Mouse (Mus musculus): Measurements from ENCODE around the gene Ank. TPM values are rescaled to one million over a fixed set of nuclear protein-coding genes. Genes with fewer than 3 reads are reported as not detected.

Ank gene
- total RNA-seq, 1 experiment: 12.0 TPM

DNA sequence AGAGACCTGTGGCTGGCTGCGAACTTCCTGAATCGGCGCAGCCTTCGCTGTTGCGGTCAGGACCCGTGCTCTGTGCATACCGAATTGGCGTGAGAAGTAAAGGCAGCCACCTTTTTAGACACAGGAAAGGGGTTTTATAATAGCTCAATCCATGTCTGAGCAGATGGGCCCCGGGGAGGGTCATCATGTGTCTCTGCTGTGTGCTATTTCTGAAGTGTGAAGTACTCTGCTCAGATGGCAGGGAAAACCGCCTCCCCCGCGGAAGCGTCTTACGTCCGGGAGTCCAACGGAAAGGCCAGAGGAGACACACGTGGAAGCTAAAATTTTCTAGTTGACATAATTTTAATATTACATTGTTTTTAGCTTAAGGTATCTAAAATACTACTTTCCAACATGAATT lies 42.5 kb downstream of the Ank start:
- Histone ChIP-seq H3K27ac (ENCODE audit: insufficient read depth, low read depth, low read length, poor library complexity, severe bottlenecking) (no peak overlapping the region), H3K36me3 (ENCODE audit: control insufficient read depth, insufficient read depth, low read length, poor library complexity, severe bottlenecking) (no peaks in the 10 kb centered on the region), H3K4me1 (ENCODE audit: control insufficient read depth in 2 of 2, insufficient read depth in 2 of 2, low read length in 2 of 2, poor library complexity in 1 of 2) (no peaks in the 10 kb centered on the region), H3K4me3 (ENCODE audit: insufficient read depth in 1 of 2, low read depth in 1 of 2, low read length in 2 of 2, poor library complexity in 1 of 2, severe bottlenecking in 1 of 2) (no peak overlapping the region), H3K9me3 (ENCODE audit: control insufficient read depth, insufficient read depth, low read depth, low read length) (no peaks in the 10 kb centered on the region), H3K9ac (ENCODE audit: insufficient read depth, low read depth, low read length, poor library complexity, severe bottlenecking) (no peak overlapping the region)
- no peak for DNase-seq (ENCODE audit: low read depth, low spot score)
- TF ChIP-seq CHD2 (IDR thresholded peaks at IDR 0.05; ENCODE audit: low read depth, low read length) (no peak), ZNF384 (IDR thresholded peaks at IDR 0.05; ENCODE audit: low read depth, low read length) (no peak), MAFK (IDR thresholded peaks at IDR 0.05; ENCODE audit: insufficient read depth, low read depth, low read length) (no peak), ZC3H11A (IDR thresholded peaks at IDR 0.05; ENCODE audit: borderline replicate concordance, low read depth, low read length) (no peak), HCFC1 (IDR thresholded peaks at IDR 0.05; ENCODE audit: borderline replicate concordance, insufficient read depth, low read length) (no peak)
- in situ Hi-C loops (cut with MboI; ENCODE audit: low sequenced_read_pairs in 2 of 2, unreplicated experiment in 2 of 2): no loop called here

- H3K9ac ChIP-seq (ENCODE audit: insufficient read depth, low read depth, low read length, poor library complexity, severe bottlenecking): no peak overlapping the region
- H3K27ac ChIP-seq (ENCODE audit: insufficient read depth, low read depth, low read length, poor library complexity, severe bottlenecking): no peak overlapping the region
- H3K4me3 ChIP-seq (ENCODE audit: insufficient read depth in 1 of 2, low read depth in 1 of 2, low read length in 2 of 2, poor library complexity in 1 of 2, severe bottlenecking in 1 of 2): no peak overlapping the region
- H3K36me3 ChIP-seq (ENCODE audit: control insufficient read depth, insufficient read depth, low read length, poor library complexity, severe bottlenecking): no peaks in the 10 kb centered on the region
- no peaks in the 10 kb centered on the region for H3K9me3 ChIP-seq (ENCODE audit: control insufficient read depth, insufficient read depth, low read depth, low read length)
- H3K4me1 ChIP-seq (ENCODE audit: control insufficient read depth in 2 of 2, insufficient read depth in 2 of 2, low read length in 2 of 2, poor library complexity in 1 of 2): peaks cover 0 to 3% of the 10 kb centered on the region in 2 experiments; a peak in 1 of 4 replicates
- no peak for DNase-seq (ENCODE audit: low read depth, low spot score)
- in situ Hi-C loops (cut with MboI; ENCODE audit: low sequenced_read_pairs in 2 of 2, unreplicated experiment in 2 of 2): no loop called here
- no peak for TF ChIP-seq MAFK (IDR thresholded peaks at IDR 0.05; ENCODE audit: insufficient read depth, low read depth, low read length)
- TF ChIP-seq HCFC1 (IDR thresholded peaks at IDR 0.05; ENCODE audit: borderline replicate concordance, insufficient read depth, low read length): no peak
- TF ChIP-seq ZC3H11A (IDR thresholded peaks at IDR 0.05; ENCODE audit: borderline replicate concordance, low read depth, low read length): no peak
- TF ChIP-seq ZNF384 (IDR thresholded peaks at IDR 0.05; ENCODE audit: low read depth, low read length): no peak
- TF ChIP-seq CHD2 (IDR thresholded peaks at IDR 0.05; ENCODE audit: low read depth, low read length): no peak
Observed at GRCm38 (mm10) chr15:27516927-27517326, 50.5 kb downstream of the Ank start.

- no peak for TF ChIP-seq MAFK (IDR thresholded peaks at IDR 0.05; ENCODE audit: insufficient read depth, low read depth, low read length)
- no peak for TF ChIP-seq CHD2 (IDR thresholded peaks at IDR 0.05; ENCODE audit: low read depth, low read length)
- TF ChIP-seq ZC3H11A (IDR thresholded peaks at IDR 0.05; ENCODE audit: borderline replicate concordance, low read depth, low read length): no peak
- TF ChIP-seq ZNF384 (IDR thresholded peaks at IDR 0.05; ENCODE audit: low read depth, low read length): no peak
- no peak for TF ChIP-seq HCFC1 (IDR thresholded peaks at IDR 0.05; ENCODE audit: borderline replicate concordance, insufficient read depth, low read length)
- Histone ChIP-seq H3K36me3 (ENCODE audit: control insufficient read depth, insufficient read depth, low read length, poor library complexity, severe bottlenecking) (no peaks in the 10 kb centered on the region), H3K9ac (ENCODE audit: insufficient read depth, low read depth, low read length, poor library complexity, severe bottlenecking) (no peak overlapping the region), H3K27ac (ENCODE audit: insufficient read depth, low read depth, low read length, poor library complexity, severe bottlenecking) (no peak overlapping the region), H3K4me1 (ENCODE audit: control insufficient read depth in 2 of 2, insufficient read depth in 2 of 2, low read length in 2 of 2, poor library complexity in 1 of 2) (peaks cover 0 to 3% of the 10 kb centered on the region in 2 experiments; a peak in 1 of 4 replicates), H3K9me3 (ENCODE audit: control insufficient read depth, insufficient read depth, low read depth, low read length) (no peaks in the 10 kb centered on the region), H3K4me3 (ENCODE audit: insufficient read depth in 1 of 2, low read depth in 1 of 2, low read length in 2 of 2, poor library complexity in 1 of 2, severe bottlenecking in 1 of 2) (no peak overlapping the region)
- in situ Hi-C loops (cut with MboI; ENCODE audit: low sequenced_read_pairs in 2 of 2, unreplicated experiment in 2 of 2): no loop called here
- DNase-seq (ENCODE audit: low read depth, low spot score): no peak
Observed at GRCm38 (mm10) chr15:27518026-27518425, 51.5 kb downstream of the Ank start.

DNA sequence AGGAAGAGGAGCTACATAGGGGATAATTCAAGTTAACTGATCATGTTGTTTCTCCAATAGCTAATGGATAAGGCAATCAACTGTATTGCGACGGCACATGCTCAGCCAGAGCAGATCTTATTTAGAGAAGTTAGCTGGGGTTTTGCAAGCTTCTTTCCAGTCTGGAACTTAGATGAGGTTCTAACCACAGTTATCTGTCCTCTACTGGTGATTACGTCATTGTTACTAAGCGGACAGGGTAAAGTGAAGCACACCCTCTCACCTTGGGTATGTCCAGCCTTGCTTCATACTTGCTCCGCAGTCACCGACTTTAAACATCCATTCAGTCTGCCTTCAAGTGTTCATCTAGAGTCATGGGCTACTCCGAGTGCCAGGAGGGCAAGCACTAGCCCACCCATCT lies 53.4 kb downstream of the Ank start:
- H3K9me3 ChIP-seq (ENCODE audit: control insufficient read depth, insufficient read depth, low read depth, low read length): no peaks in the 10 kb centered on the region
- TF ChIP-seq ZC3H11A (IDR thresholded peaks at IDR 0.05; ENCODE audit: borderline replicate concordance, low read depth, low read length) (no peak), ZNF384 (IDR thresholded peaks at IDR 0.05; ENCODE audit: low read depth, low read length) (no peak), HCFC1 (IDR thresholded peaks at IDR 0.05; ENCODE audit: borderline replicate concordance, insufficient read depth, low read length) (no peak), MAFK (IDR thresholded peaks at IDR 0.05; ENCODE audit: insufficient read depth, low read depth, low read length) (no peak), CHD2 (IDR thresholded peaks at IDR 0.05; ENCODE audit: low read depth, low read length) (no peak)

More for the DNA sequence above, 53.4 kb downstream of the Ank start:
- H3K27ac ChIP-seq (ENCODE audit: insufficient read depth, low read depth, low read length, poor library complexity, severe bottlenecking): no peak overlapping the region
- peaks cover 0 to 3% of the 10 kb centered on the region in 2 experiments; a peak in 1 of 4 replicates for H3K4me1 ChIP-seq (ENCODE audit: control insufficient read depth in 2 of 2, insufficient read depth in 2 of 2, low read length in 2 of 2, poor library complexity in 1 of 2)
- H3K4me3 ChIP-seq (ENCODE audit: insufficient read depth in 1 of 2, low read depth in 1 of 2, low read length in 2 of 2, poor library complexity in 1 of 2, severe bottlenecking in 1 of 2): no peak overlapping the region
- H3K9ac ChIP-seq (ENCODE audit: insufficient read depth, low read depth, low read length, poor library complexity, severe bottlenecking): no peak overlapping the region
- in situ Hi-C loops (cut with MboI; ENCODE audit: low sequenced_read_pairs in 2 of 2, unreplicated experiment in 2 of 2): no loop called here
- no peak for DNase-seq (ENCODE audit: low read depth, low spot score)
- H3K36me3 ChIP-seq (ENCODE audit: control insufficient read depth, insufficient read depth, low read length, poor library complexity, severe bottlenecking): no peaks in the 10 kb centered on the region

Measured in ES-E14 (cell line).